Mouse (Mus musculus) erythroblast, embryonic 14.5 days (primary cell): ENCODE data around the gene Zfp207.

Experiments used
- GATA1 ChIP-seq: IDR thresholded peaks from 2 replicates; pipeline ENCODE4 v1.6.1; 2012; ENCODE audit warnings: low read length, inconsistent platforms, mixed read lengths
- TAL1 ChIP-seq: IDR thresholded peaks from 3 replicates; pipeline ENCODE4 v1.6.1; 2012; ENCODE audit warnings: low read length, inconsistent platforms, mixed read lengths

DNA sequence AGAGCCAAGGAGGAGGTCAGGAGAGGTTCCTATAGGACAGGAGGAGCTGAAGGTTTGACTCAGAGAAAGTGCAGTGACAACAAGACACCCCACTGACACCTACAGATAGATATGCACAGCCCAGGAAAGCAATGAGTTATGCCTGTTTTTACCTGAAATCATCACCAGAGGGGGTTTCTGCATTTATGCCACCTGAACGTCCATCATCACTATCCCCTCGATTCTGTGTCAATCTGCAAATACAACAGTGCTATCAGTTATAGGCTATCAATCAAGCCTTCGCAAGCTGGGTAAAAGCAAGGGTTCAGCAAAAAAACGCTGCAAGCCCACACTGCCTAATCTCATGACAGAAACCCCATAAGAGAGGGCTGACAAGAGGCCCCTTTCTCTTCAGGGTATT, 6.4 kb upstream of the Zfp207 start:
- TF ChIP-seq TAL1 (no peak), GATA1 (no peak)
